Mouse (Mus musculus) erythroblast, embryonic 14.5 days (primary cell): ENCODE data around the gene Nmrk1. TPM values are rescaled to one million over a fixed set of nuclear protein-coding genes. Genes with fewer than 3 reads are reported as not detected.
A peak's percentile ranks its signal among the peaks of the same experiment; 100 is the strongest.
"Not testable (repeated sequence)": the region's sequence is repeated elsewhere in the genome, so short reads cannot be mapped to it uniquely, and the experiment has no call there.

Experiments used
- H3K27me3 ChIP-seq: 2 replicates; pipeline ENCODE4 v1.6.1; 2012; ENCODE audit warnings: inconsistent platforms; ENCODE audit not compliant: control insufficient read depth
- H3K36me3 ChIP-seq: 2 replicates; pipeline ENCODE4 v1.6.1; 2012; ENCODE audit warnings: mild to moderate bottlenecking, inconsistent platforms; ENCODE audit not compliant: control insufficient read depth
- H3K4me1 ChIP-seq: 2 replicates; pipeline ENCODE4 v1.6.1; 2012; ENCODE audit warnings: inconsistent platforms; ENCODE audit not compliant: control insufficient read depth
- H3K4me3 ChIP-seq: replicated peaks from 2 replicates; pipeline ENCODE3; 2012; ENCODE audit warnings: moderate library complexity, mild to moderate bottlenecking, inconsistent platforms
- H3K9me3 ChIP-seq: 2 replicates; pipeline ENCODE4 v1.6.1; 2012; ENCODE audit warnings: low read length, inconsistent platforms, mixed read lengths; ENCODE audit not compliant: control insufficient read depth
- GATA1 ChIP-seq: IDR thresholded peaks from 2 replicates; pipeline ENCODE4 v1.6.1; 2012; ENCODE audit warnings: low read length, inconsistent platforms, mixed read lengths
- TAL1 ChIP-seq: IDR thresholded peaks from 3 replicates; pipeline ENCODE4 v1.6.1; 2012; ENCODE audit warnings: low read length, inconsistent platforms, mixed read lengths
- polyA plus RNA-seq: library from polyadenylated mRNA; stranded (reverse); fragments of >175 nt; gene quantifications from 2 replicates; pipeline ENCODE4 v1.2.3, GENCODE M21; 2012

Gene Nmrk1
- polyA plus RNA-seq: not detected in 2 replicates

GRCm38 (mm10) chr19:18631644-18632219 is at the start of gene Nmrk1, which contains the start of gene Ostf1:
TSS of gene Nmrk1 (plus strand) at chr19:18631950.
TSS of gene Ostf1 (minus strand) at chr19:18631823.
- Histone ChIP-seq H3K27me3 (no peaks in the 10 kb centered on the region), H3K4me1 (peaks cover 28% of the 10 kb centered on the region), H3K36me3 (no peaks in the 10 kb centered on the region), H3K4me3 (peak within 1 kb of the TSS; percentile 96), H3K9me3 (no peaks in the 10 kb centered on the region)
- TF ChIP-seq TAL1 (no peak), GATA1 (no peak)

- Histone ChIP-seq H3K9me3 (no peaks in the 10 kb centered on the region), H3K36me3 (no peaks in the 10 kb centered on the region; the same call in 1 of the 2 replicates), H3K27me3 (no peaks in the 10 kb centered on the region), H3K4me1 (no peaks in the 10 kb centered on the region), H3K4me3 (no peak overlapping the region)
- TF ChIP-seq TAL1 (no peak), GATA1 (no peak)
Measured at GRCm38 (mm10) chr19:18582226-18582625, 49.5 kb upstream of the Nmrk1 start.

- Histone ChIP-seq H3K4me3 (no peak overlapping the region), H3K27me3 (no peaks in the 10 kb centered on the region), H3K9me3 (no peaks in the 10 kb centered on the region), H3K36me3 (no peaks in the 10 kb centered on the region; the same call in 1 of the 2 replicates), H3K4me1 (no peaks in the 10 kb centered on the region)
- TF ChIP-seq GATA1 (no peak), TAL1 (no peak)
Measured at GRCm38 (mm10) chr19:18582887-18583286, 48.9 kb upstream of the Nmrk1 start.

GRCm38 (mm10) chr19:18583706-18584105 is 48.0 kb upstream of the Nmrk1 start:
- TF ChIP-seq GATA1 (no peak), TAL1 (no peak)
- Histone ChIP-seq H3K4me3 (no peak overlapping the region), H3K36me3 (no peaks in the 10 kb centered on the region; the same call in 1 of the 2 replicates), H3K4me1 (no peaks in the 10 kb centered on the region), H3K27me3 (no peaks in the 10 kb centered on the region), H3K9me3 (no peaks in the 10 kb centered on the region)

- Histone ChIP-seq H3K4me1 (no peaks in the 10 kb centered on the region), H3K4me3 (no peak overlapping the region), H3K9me3 (no peaks in the 10 kb centered on the region), H3K27me3 (no peaks in the 10 kb centered on the region), H3K36me3 (peaks cover 4% of the 10 kb centered on the region)
- TF ChIP-seq GATA1 (no peak), TAL1 (no peak)
Measured at GRCm38 (mm10) chr19:18584621-18585020, 47.1 kb upstream of the Nmrk1 start.

GRCm38 (mm10) chr19:18587118-18587517 is 44.6 kb upstream of the Nmrk1 start:
- H3K36me3 ChIP-seq: peaks cover 6% of the 10 kb centered on the region
- no peak overlapping the region for H3K4me3 ChIP-seq
- no peaks in the 10 kb centered on the region for H3K27me3 ChIP-seq
- no peaks in the 10 kb centered on the region for H3K9me3 ChIP-seq
- no peaks in the 10 kb centered on the region for H3K4me1 ChIP-seq
- TF ChIP-seq TAL1 (no peak), GATA1 (no peak)

GRCm38 (mm10) chr19:18588243-18588642 is 43.5 kb upstream of the Nmrk1 start:
- H3K4me3 ChIP-seq: no peak overlapping the region
- no peaks in the 10 kb centered on the region for H3K9me3 ChIP-seq
- peaks cover 6% of the 10 kb centered on the region for H3K36me3 ChIP-seq
- H3K27me3 ChIP-seq: no peaks in the 10 kb centered on the region
- TF ChIP-seq GATA1 (no peak), TAL1 (no peak)
- no peaks in the 10 kb centered on the region for H3K4me1 ChIP-seq

- H3K36me3 ChIP-seq: not testable (repeated sequence)
Measured at GRCm38 (mm10) chr19:18588801-18589200, 42.9 kb upstream of the Nmrk1 start.

GRCm38 (mm10) chr19:18589276-18589675 is 42.5 kb upstream of the Nmrk1 start:
- H3K36me3 ChIP-seq: peaks cover 6% of the 10 kb centered on the region
- no peaks in the 10 kb centered on the region for H3K9me3 ChIP-seq
- H3K4me1 ChIP-seq: no peaks in the 10 kb centered on the region
- no peak overlapping the region for H3K4me3 ChIP-seq
- no peak for TF ChIP-seq GATA1
- TF ChIP-seq TAL1: no peak
- no peaks in the 10 kb centered on the region for H3K27me3 ChIP-seq

More at GRCm38 (mm10) chr19:18588801-18589200, 42.9 kb upstream of the Nmrk1 start:
- H3K9me3 ChIP-seq, H3K4me3 ChIP-seq, H3K4me1 ChIP-seq, H3K27me3 ChIP-seq: not testable (repeated sequence)

- peaks cover 6% of the 10 kb centered on the region for H3K36me3 ChIP-seq
- H3K27me3 ChIP-seq: no peaks in the 10 kb centered on the region
- no peak for TF ChIP-seq GATA1
- no peak for TF ChIP-seq TAL1
- H3K4me1 ChIP-seq: no peaks in the 10 kb centered on the region
- H3K9me3 ChIP-seq: no peaks in the 10 kb centered on the region
- no peak overlapping the region for H3K4me3 ChIP-seq
Measured at GRCm38 (mm10) chr19:18590234-18590633, 41.5 kb upstream of the Nmrk1 start.
